Mouse (Mus musculus): ENCODE data around the gene Becn1. TPM values are rescaled to one million over a fixed set of nuclear protein-coding genes. Genes with fewer than 3 reads are reported as not detected.
"Not testable (repeated sequence)": the region's sequence is repeated elsewhere in the genome, so short reads cannot be mapped to it uniquely, and the experiment has no call there.

Becn1 gene
- polyA plus RNA-seq, 1 experiment from 2014 or later, result 165 TPM

- not testable (repeated sequence) for H3K4me3 ChIP-seq, H3K27me3 ChIP-seq, H3K36me3 ChIP-seq, H3K9ac ChIP-seq, H3K27ac ChIP-seq, H3K9me3 ChIP-seq, H3K4me1 ChIP-seq
- 75% methylated on average over 6 of the region's 6 CpGs for WGBS
- ATAC-seq (ENCODE audit: borderline replicate concordance, extremely low read depth, low FRiP score, low TSS enrichment), result 0 out of 2 replicates have a peak, but pooled peaks have one; percentile 20
- peak overlapping the region; percentile 13; the same call in 1 of the 2 replicates for H3K4me2 ChIP-seq
Observed at GRCm38 (mm10) chr11:101330961-101331360, 28.9 kb upstream of the Becn1 start.

GRCm38 (mm10) chr11:101330371-101330924 lies 28.4 kb upstream of the Becn1 start, which contains the start of gene Aoc3:
Gene Aoc3, plus strand, starts transcription at chr11:101330605.
- ATAC-seq (ENCODE audit: borderline replicate concordance, extremely low read depth, low FRiP score, low TSS enrichment), result 0 out of 2 replicates have a peak, but pooled peaks have one; percentile 36
- Histone ChIP-seq H3K4me3 (no peak within 1 kb of the TSS), H3K27me3 (no peaks in the 10 kb centered on the region), H3K27ac (no peak within 1 kb of the TSS), H3K4me2 (peak within 1 kb of the TSS; percentile 13; the same call in 1 of the 2 replicates), H3K4me1 (no peaks in the 10 kb centered on the region; the same call in 1 of the 2 replicates), H3K36me3 (peaks cover 4% of the 10 kb centered on the region; the same call in 1 of the 2 replicates), H3K9ac (no peak within 1 kb of the TSS), H3K9me3 (no peaks in the 10 kb centered on the region)
- 59% methylated on average over 7 of the region's 7 CpGs for WGBS

DNA sequence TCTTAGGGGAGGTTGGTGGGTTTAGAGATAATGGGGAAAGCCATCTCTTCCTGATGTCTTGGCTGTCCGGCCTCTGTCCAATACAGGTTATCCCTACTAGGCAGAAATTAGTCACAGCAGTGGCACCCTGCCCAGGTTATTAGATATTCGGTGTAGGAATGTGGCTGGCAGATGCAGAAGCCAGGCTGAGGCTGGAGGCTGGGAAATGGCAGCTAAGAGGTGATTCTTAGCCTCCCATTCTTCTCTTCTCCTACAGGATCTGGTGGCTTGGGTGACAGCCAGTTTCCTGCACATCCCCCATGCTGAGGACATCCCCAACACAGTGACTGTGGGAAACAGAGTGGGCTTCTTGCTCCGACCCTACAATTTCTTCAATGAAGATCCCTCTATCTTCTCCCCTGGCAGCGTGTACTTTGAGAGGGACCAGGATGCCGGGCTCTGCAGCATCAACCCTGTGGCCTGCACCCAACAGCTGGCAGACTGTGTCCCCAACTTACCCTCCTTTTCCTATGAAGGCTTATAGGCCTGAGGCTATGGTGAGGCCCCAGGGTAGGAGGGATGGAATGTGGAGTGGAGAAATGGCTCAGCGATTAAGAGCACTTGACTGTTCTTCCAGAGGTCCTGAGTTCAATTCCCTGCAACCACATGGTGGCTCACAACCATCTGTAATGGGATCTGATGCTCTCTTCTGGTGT lies 27.0 kb upstream of the Becn1 start:
- no peaks in the 10 kb centered on the region for H3K27me3 ChIP-seq
- 63% methylated on average over 6 of the region's 6 CpGs for WGBS
- H3K27ac ChIP-seq, result no peak overlapping the region
- H3K9ac ChIP-seq, result no peak overlapping the region
- H3K4me3 ChIP-seq, result no peak overlapping the region
- H3K4me1 ChIP-seq, result no peaks in the 10 kb centered on the region; the same call in 1 of the 2 replicates
- peaks cover 17% of the 10 kb centered on the region for H3K36me3 ChIP-seq
- H3K9me3 ChIP-seq, result no peaks in the 10 kb centered on the region
- ATAC-seq (ENCODE audit: borderline replicate concordance, extremely low read depth, low FRiP score, low TSS enrichment), result no peak
- no peak overlapping the region for H3K4me2 ChIP-seq

DNA sequence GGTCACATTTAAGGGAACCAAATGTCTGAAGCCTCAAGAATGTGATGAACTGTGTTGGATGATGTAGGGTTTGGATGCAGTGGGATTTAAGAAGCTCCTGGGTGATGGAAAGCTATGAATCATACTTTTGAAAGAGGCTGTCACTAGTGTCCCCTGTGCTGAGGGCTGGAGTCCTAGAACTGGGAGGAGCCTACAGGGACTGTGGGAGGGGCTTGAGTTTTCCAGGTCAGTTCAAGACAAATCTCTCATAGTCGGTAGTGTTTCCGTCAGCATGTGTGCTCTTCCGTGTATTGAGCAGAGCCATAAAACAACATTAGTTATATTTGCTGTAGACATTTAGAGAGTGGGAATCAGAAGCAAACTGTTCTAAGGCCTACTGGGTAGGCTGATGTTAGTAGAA lies 25.2 kb upstream of the Becn1 start:
- H3K27ac ChIP-seq, result no peak overlapping the region
- WGBS, result 51% methylated on average over 3 of the region's 3 CpGs
- ATAC-seq (ENCODE audit: borderline replicate concordance, extremely low read depth, low FRiP score, low TSS enrichment), result no peak

DNA sequence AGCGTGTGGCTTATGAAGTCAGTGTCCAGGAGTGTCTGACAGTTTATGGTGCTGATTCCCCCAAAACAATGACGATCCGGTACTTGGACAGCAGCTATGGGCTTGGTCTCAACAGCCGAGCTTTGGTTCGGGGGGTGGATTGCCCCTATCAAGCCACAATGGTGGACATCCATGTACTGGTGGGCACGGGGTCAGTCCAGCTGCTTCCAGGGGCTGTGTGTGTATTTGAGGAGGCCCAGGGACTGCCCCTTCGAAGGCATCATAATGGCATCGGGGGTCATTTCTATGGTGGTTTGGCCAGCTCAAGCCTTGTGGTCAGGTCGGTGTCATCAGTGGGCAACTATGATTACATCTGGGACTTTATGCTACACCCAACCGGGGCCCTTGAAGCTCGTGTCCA lies 24.1 kb upstream of the Becn1 start:
- Histone ChIP-seq H3K4me3 (no peak overlapping the region), H3K9me3 (no peaks in the 10 kb centered on the region), H3K27ac (no peak overlapping the region), H3K36me3 (peaks cover 45% of the 10 kb centered on the region), H3K9ac (no peak overlapping the region), H3K4me2 (no peak overlapping the region), H3K27me3 (no peaks in the 10 kb centered on the region), H3K4me1 (no peaks in the 10 kb centered on the region; the same call in 1 of the 2 replicates)
- ATAC-seq (ENCODE audit: borderline replicate concordance, extremely low read depth, low FRiP score, low TSS enrichment), result no peak
- 83% methylated on average over 11 of the region's 11 CpGs for WGBS

More for the DNA sequence above, 25.2 kb upstream of the Becn1 start:
- H3K36me3 ChIP-seq, result peaks cover 34% of the 10 kb centered on the region
- no peak overlapping the region for H3K4me2 ChIP-seq
- H3K9ac ChIP-seq, result no peak overlapping the region
- H3K27me3 ChIP-seq, result no peaks in the 10 kb centered on the region
- H3K4me1 ChIP-seq, result no peaks in the 10 kb centered on the region; the same call in 1 of the 2 replicates
- no peaks in the 10 kb centered on the region for H3K9me3 ChIP-seq
- H3K4me3 ChIP-seq, result no peak overlapping the region

- not testable (repeated sequence) for H3K9me3 ChIP-seq; H3K4me2 ChIP-seq; H3K4me1 ChIP-seq; H3K27ac ChIP-seq; ATAC-seq (ENCODE audit: borderline replicate concordance, extremely low read depth, low FRiP score, low TSS enrichment); H3K9ac ChIP-seq; H3K4me3 ChIP-seq; H3K27me3 ChIP-seq
- H3K36me3 ChIP-seq, result peaks cover 55% of the 10 kb centered on the region
- WGBS, result 88% methylated on average over 11 of the region's 11 CpGs
Observed at GRCm38 (mm10) chr11:101325201-101325600, 23.1 kb upstream of the Becn1 start.

GRCm38 (mm10) chr11:101324763-101325162 lies 22.7 kb upstream of the Becn1 start, which contains the start of gene Aoc2:
Gene Aoc2, plus strand, starts transcription at chr11:101325063.
- no peaks in the 10 kb centered on the region for H3K9me3 ChIP-seq
- ATAC-seq (ENCODE audit: borderline replicate concordance, extremely low read depth, low FRiP score, low TSS enrichment), result no peak
- H3K27ac ChIP-seq, result no peak within 1 kb of the TSS
- 82% methylated on average over 5 of the region's 5 CpGs for WGBS
- peaks cover 59% of the 10 kb centered on the region for H3K36me3 ChIP-seq
- H3K4me2 ChIP-seq, result no peak within 1 kb of the TSS
- no peaks in the 10 kb centered on the region; the same call in 1 of the 2 replicates for H3K4me1 ChIP-seq
- no peaks in the 10 kb centered on the region for H3K27me3 ChIP-seq
- H3K9ac ChIP-seq, result no peak within 1 kb of the TSS
- H3K4me3 ChIP-seq, result no peak within 1 kb of the TSS

DNA sequence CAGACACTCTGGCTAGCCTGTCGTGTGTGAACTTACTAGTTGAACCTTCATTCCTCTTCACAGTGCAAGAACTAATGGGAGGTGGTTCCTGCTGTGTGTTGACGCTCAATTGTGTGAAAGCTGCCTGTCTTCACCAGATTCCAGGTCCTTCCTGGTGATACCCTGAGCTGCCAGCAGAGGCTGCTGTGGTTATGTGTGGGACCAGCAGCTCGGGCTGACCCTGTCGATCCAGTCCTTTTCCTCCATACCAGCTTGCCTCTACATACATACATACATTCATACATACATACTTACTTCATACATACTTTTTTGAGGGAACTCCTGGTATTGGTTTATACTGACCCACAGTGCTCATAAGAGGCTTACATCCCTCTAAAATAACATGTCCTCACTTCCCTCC lies 21.5 kb upstream of the Becn1 start:
- ATAC-seq (ENCODE audit: borderline replicate concordance, extremely low read depth, low FRiP score, low TSS enrichment), result peak; percentile 62; the same call in 1 of the 2 replicates
- H3K27ac ChIP-seq, result no peak overlapping the region
- H3K9ac ChIP-seq, result no peak overlapping the region
- WGBS, result 12% methylated on average over 4 of the region's 4 CpGs
- H3K4me1 ChIP-seq, result no peaks in the 10 kb centered on the region
- H3K27me3 ChIP-seq, result no peaks in the 10 kb centered on the region
- H3K4me3 ChIP-seq, result no peak overlapping the region
- peaks cover 71% of the 10 kb centered on the region for H3K36me3 ChIP-seq
- H3K4me2 ChIP-seq, result no peak overlapping the region
- H3K9me3 ChIP-seq, result no peaks in the 10 kb centered on the region

GRCm38 (mm10) chr11:101316501-101316917 lies 14.4 kb upstream of the Becn1 start:
- Histone ChIP-seq H3K4me1 (peaks cover 14% of the 10 kb centered on the region), H3K36me3 (peaks cover 31% of the 10 kb centered on the region), H3K4me2 (peak overlapping the region; percentile 90), H3K27ac (peak overlapping the region; percentile 75), H3K9me3 (no peaks in the 10 kb centered on the region), H3K9ac (peak overlapping the region; percentile 96), H3K27me3 (no peaks in the 10 kb centered on the region), H3K4me3 (peak overlapping the region; percentile 98)
- peak; percentile 41 for ATAC-seq (ENCODE audit: borderline replicate concordance, extremely low read depth, low FRiP score, low TSS enrichment)
- WGBS, result 0% methylated on average over 17 of the region's 17 CpGs

- Histone ChIP-seq H3K9ac (peak within 1 kb of the TSS; percentile 96), H3K4me3 (peak within 1 kb of the TSS; percentile 98), H3K4me2 (peak within 1 kb of the TSS; percentile 90), H3K36me3 (peaks cover 25% of the 10 kb centered on the region), H3K27ac (peak within 1 kb of the TSS; percentile 75), H3K27me3 (no peaks in the 10 kb centered on the region), H3K9me3 (no peaks in the 10 kb centered on the region), H3K4me1 (peaks cover 14% of the 10 kb centered on the region)
- under 1% methylated on average over 62 of the region's 62 CpGs for WGBS
- ATAC-seq (ENCODE audit: borderline replicate concordance, extremely low read depth, low FRiP score, low TSS enrichment), result peak; percentile 88
Observed at GRCm38 (mm10) chr11:101315665-101316500, 13.8 kb upstream of the Becn1 start, which contains the start of gene Psme3. Gene Psme3, plus strand, starts transcription at chr11:101316213.

DNA sequence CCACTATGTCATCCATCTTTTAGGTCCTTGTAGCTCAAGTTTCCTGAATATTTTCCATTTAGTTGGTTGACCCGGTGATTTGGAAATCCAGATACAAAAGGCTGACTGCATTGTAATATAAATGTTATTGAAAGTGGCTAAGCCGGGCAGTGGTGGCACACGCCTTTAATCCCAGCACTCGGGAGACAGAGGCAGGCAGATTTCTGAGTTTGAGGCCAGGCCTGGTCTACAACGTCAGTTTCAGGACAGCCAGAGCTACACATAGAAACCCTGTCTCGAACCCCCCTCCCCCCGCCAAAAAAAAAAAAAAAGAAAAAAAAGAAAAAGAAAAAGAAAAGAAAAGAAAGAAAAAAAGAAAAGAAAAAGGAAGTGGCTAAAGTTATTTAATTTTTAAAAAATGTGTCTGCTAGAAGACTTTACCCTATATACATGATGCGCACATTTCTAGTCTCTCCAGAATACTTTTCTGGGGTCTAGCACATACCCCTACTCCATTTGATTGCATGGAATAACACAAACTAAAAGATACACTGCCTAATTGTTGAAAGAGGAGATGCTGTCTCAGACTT lies 13.1 kb upstream of the Becn1 start:
- Histone ChIP-seq H3K27me3 (no peaks in the 10 kb centered on the region), H3K4me1 (peaks cover 14% of the 10 kb centered on the region), H3K4me2 (peak overlapping the region; percentile 90), H3K9me3 (no peaks in the 10 kb centered on the region), H3K9ac (peak overlapping the region; percentile 96), H3K27ac (peak overlapping the region; percentile 75; the same call in 1 of the 2 replicates), H3K36me3 (peaks cover 17% of the 10 kb centered on the region), H3K4me3 (peak overlapping the region; percentile 98)
- WGBS, result 79% methylated on average over 8 of the region's 8 CpGs
- no peak for ATAC-seq (ENCODE audit: borderline replicate concordance, extremely low read depth, low FRiP score, low TSS enrichment)
